Mouse (Mus musculus) kidney, adult 2 months (tissue): Measurements from ENCODE around the gene Igsf9. TPM values are rescaled to one million over a fixed set of nuclear protein-coding genes. Genes with fewer than 3 reads are reported as not detected.
A peak's percentile ranks its signal among the peaks of the same experiment; 100 is the strongest.

Source experiments
- DNase-seq: peaks from one replicate; pipeline ENCODE4 v3.0.0; 2021
- H3K27ac ChIP-seq: fragments of 200-500 bp; 2 replicates; pipeline ENCODE4 v1.5.1; 2012; ENCODE audit warnings: low read depth, low read length, control low read depth, inconsistent platforms; ENCODE audit not compliant: insufficient read depth
- H3K27me3 ChIP-seq: fragments of 200-500 bp; replicated peaks from 2 replicates; pipeline ENCODE4 v1.6.1; 2012; ENCODE audit warnings: mild to moderate bottlenecking, moderate library complexity, low read length, inconsistent platforms; ENCODE audit not compliant: control insufficient read depth, insufficient read depth
- H3K36me3 ChIP-seq: fragments of 200-500 bp; 2 replicates; pipeline ENCODE4 v1.6.1; 2012; ENCODE audit warnings: mild to moderate bottlenecking, moderate library complexity, low read length, inconsistent platforms; ENCODE audit not compliant: control insufficient read depth, insufficient read depth
- H3K4me1 ChIP-seq: fragments of 200-500 bp; 2 replicates; pipeline ENCODE4 v1.6.1; 2011; ENCODE audit warnings: low read length; ENCODE audit not compliant: control insufficient read depth, insufficient read depth
- H3K4me3 ChIP-seq: fragments of 200-500 bp; 2 replicates; pipeline ENCODE4 v1.5.1; 2011; ENCODE audit warnings: mild to moderate bottlenecking, low read depth, low read length, control low read depth; ENCODE audit not compliant: insufficient read depth
- CTCF ChIP-seq: fragments of 200-500 bp; conservative IDR thresholded peaks from 2 replicates; pipeline ENCODE4 v1.5.1; 2011; ENCODE audit warnings: low read depth, mild to moderate bottlenecking, control low read depth, low read length, moderate library complexity, mixed read lengths; ENCODE audit not compliant: insufficient read depth, insufficient read length
- POLR2A ChIP-seq: fragments of 200-500 bp; IDR thresholded peaks from one replicate; pipeline ENCODE4 v1.6.1; 2011; ENCODE audit warnings: low read depth, low read length, control low read depth
- WGBS: fragments of 180-500 bp; shearing (Covaris S2); methylation state at CpG from one replicate; pipeline ENCODE4 v1.1.7; 2018; 5-methylcytosine and 5-hydroxymethylcytosine counted together
- polyA plus RNA-seq: library from polyadenylated mRNA; depleted of rRNA; stranded (reverse); fragments of >200 nt; gene quantifications from 2 replicates; pipeline ENCODE4 v1.2.3, GENCODE M21; 2012

Gene Igsf9
- polyA plus RNA-seq, 1 experiment = 15.4 TPM

- H3K4me1 ChIP-seq = no peaks in the 10 kb centered on the region
- H3K36me3 ChIP-seq = no peaks in the 10 kb centered on the region
- WGBS = 86% methylated on average over 5 of the region's 5 CpGs
- no peak overlapping the region for H3K27ac ChIP-seq
- H3K4me3 ChIP-seq = no peak overlapping the region
- no peak for TF ChIP-seq POLR2A
- no peak for TF ChIP-seq CTCF
- no peaks in the 10 kb centered on the region for H3K27me3 ChIP-seq
- DNase-seq = no peak
These were observed 5.1 kb downstream of the Igsf9 start for GRCm38 (mm10) chr1:172486651-172487050.

GRCm38 (mm10) chr1:172487859-172488258 lies 6.3 kb downstream of the Igsf9 start:
- no peak for DNase-seq
- TF ChIP-seq POLR2A (no peak), CTCF (no peak)
- Histone ChIP-seq H3K27ac (no peak overlapping the region), H3K4me3 (no peak overlapping the region), H3K27me3 (no peaks in the 10 kb centered on the region), H3K4me1 (no peaks in the 10 kb centered on the region), H3K36me3 (no peaks in the 10 kb centered on the region)
- 80% methylated on average over 4 of the region's 4 CpGs for WGBS

- Histone ChIP-seq H3K27me3 (no peaks in the 10 kb centered on the region), H3K4me3 (no peak overlapping the region), H3K36me3 (no peaks in the 10 kb centered on the region), H3K27ac (no peak overlapping the region), H3K4me1 (no peaks in the 10 kb centered on the region)
- DNase-seq = no peak
- no peak for TF ChIP-seq POLR2A
- TF ChIP-seq CTCF = no peak
- 75% methylated on average over 7 of the region's 7 CpGs for WGBS
These were observed 7.2 kb downstream of the Igsf9 start for GRCm38 (mm10) chr1:172488831-172489230.

GRCm38 (mm10) chr1:172489585-172490250 lies 8.1 kb downstream of the Igsf9 start:
- Histone ChIP-seq H3K4me1 (no peaks in the 10 kb centered on the region), H3K27ac (no peak overlapping the region), H3K36me3 (no peaks in the 10 kb centered on the region), H3K4me3 (no peak overlapping the region), H3K27me3 (no peaks in the 10 kb centered on the region)
- WGBS = 55% methylated on average over 12 of the region's 12 CpGs
- DNase-seq = no peak
- no peak for TF ChIP-seq CTCF
- no peak for TF ChIP-seq POLR2A

- H3K4me1 ChIP-seq = no peaks in the 10 kb centered on the region
- peak; percentile 88 for DNase-seq
- peak overlapping the region; percentile 38 for H3K4me3 ChIP-seq
- H3K36me3 ChIP-seq = no peaks in the 10 kb centered on the region
- no peaks in the 10 kb centered on the region for H3K27me3 ChIP-seq
- TF ChIP-seq POLR2A = no peak
- peak; percentile 95 for TF ChIP-seq CTCF
- WGBS = 7% methylated on average over 10 of the region's 10 CpGs
- H3K27ac ChIP-seq = no peak overlapping the region
These were observed 8.7 kb downstream of the Igsf9 start for GRCm38 (mm10) chr1:172490261-172490661.

GRCm38 (mm10) chr1:172492047-172492446 lies 10.5 kb downstream of the Igsf9 start:
- H3K4me1 ChIP-seq = no peaks in the 10 kb centered on the region
- H3K36me3 ChIP-seq = no peaks in the 10 kb centered on the region
- WGBS = 68% methylated on average over 8 of the region's 8 CpGs
- TF ChIP-seq CTCF (no peak), POLR2A (no peak)
- no peak overlapping the region for H3K4me3 ChIP-seq
- H3K27me3 ChIP-seq = no peaks in the 10 kb centered on the region
- peak; percentile 65 for DNase-seq
- no peak overlapping the region for H3K27ac ChIP-seq

GRCm38 (mm10) chr1:172493516-172493915 lies 11.9 kb downstream of the Igsf9 start:
- TF ChIP-seq CTCF (no peak), POLR2A (no peak)
- Histone ChIP-seq H3K4me1 (no peaks in the 10 kb centered on the region), H3K27me3 (no peaks in the 10 kb centered on the region), H3K36me3 (no peaks in the 10 kb centered on the region), H3K27ac (no peak overlapping the region), H3K4me3 (no peak overlapping the region)
- WGBS = 73% methylated on average over 6 of the region's 6 CpGs
- DNase-seq = no peak

- Histone ChIP-seq H3K4me3 (no peak overlapping the region), H3K36me3 (no peaks in the 10 kb centered on the region), H3K4me1 (no peaks in the 10 kb centered on the region), H3K27me3 (no peaks in the 10 kb centered on the region), H3K27ac (no peak overlapping the region)
- 93% methylated on average over 17 of the region's 17 CpGs for WGBS
- no peak for DNase-seq
- TF ChIP-seq CTCF (no peak), POLR2A (no peak)
These were observed 14.4 kb downstream of the Igsf9 start for GRCm38 (mm10) chr1:172496030-172496429.
